Mouse (Mus musculus): Measurements from ENCODE around the gene Id2. TPM values are rescaled to one million over a fixed set of nuclear protein-coding genes. Genes with fewer than 3 reads are reported as not detected.

Id2 gene
- polyA plus RNA-seq, 1 experiment from 2014 or later, result 283 TPM

GRCm38 (mm10) chr12:25103911-25104310 lies 7.0 kb upstream of the Id2 start:
- ATAC-seq (ENCODE audit: insufficient number of reproducible peaks, low FRiP score, low TSS enrichment, low read depth), result no peak
- H3K4me3 ChIP-seq, result no peak overlapping the region
- no peak overlapping the region for H3K27ac ChIP-seq
- no peaks in the 10 kb centered on the region for H3K27me3 ChIP-seq
- H3K36me3 ChIP-seq, result no peaks in the 10 kb centered on the region
- H3K9me3 ChIP-seq, result no peaks in the 10 kb centered on the region
- H3K4me2 ChIP-seq, result no peak overlapping the region
- no peak overlapping the region for H3K9ac ChIP-seq
- 53% methylated on average over 6 of the region's 6 CpGs for WGBS
- H3K4me1 ChIP-seq, result peaks cover 21% of the 10 kb centered on the region

GRCm38 (mm10) chr12:25101389-25101788 lies 4.4 kb upstream of the Id2 start:
- ATAC-seq (ENCODE audit: insufficient number of reproducible peaks, low FRiP score, low TSS enrichment, low read depth), result no peak
- Histone ChIP-seq H3K27me3 (no peaks in the 10 kb centered on the region), H3K4me1 (peaks cover 43% of the 10 kb centered on the region), H3K4me2 (peak overlapping the region; percentile 82), H3K27ac (peak overlapping the region; percentile 97), H3K36me3 (no peaks in the 10 kb centered on the region), H3K4me3 (peak overlapping the region; percentile 78; the same call in 1 of the 2 replicates), H3K9me3 (no peaks in the 10 kb centered on the region), H3K9ac (no peak overlapping the region)
- WGBS, result 17% methylated on average over 5 of the region's 5 CpGs

GRCm38 (mm10) chr12:25100411-25101217 lies 3.7 kb upstream of the Id2 start:
- no peaks in the 10 kb centered on the region for H3K36me3 ChIP-seq
- peak overlapping the region; percentile 97 for H3K27ac ChIP-seq
- peak overlapping the region; percentile 82 for H3K4me2 ChIP-seq
- H3K9me3 ChIP-seq, result no peaks in the 10 kb centered on the region
- peaks cover 44% of the 10 kb centered on the region for H3K4me1 ChIP-seq
- under 1% methylated on average over 59 of the region's 59 CpGs for WGBS
- ATAC-seq (ENCODE audit: insufficient number of reproducible peaks, low FRiP score, low TSS enrichment, low read depth), result no peak
- H3K4me3 ChIP-seq, result peak overlapping the region; percentile 78
- H3K27me3 ChIP-seq, result no peaks in the 10 kb centered on the region
- H3K9ac ChIP-seq, result peak overlapping the region; percentile 38

- no peak for ATAC-seq (ENCODE audit: insufficient number of reproducible peaks, low FRiP score, low TSS enrichment, low read depth)
- Histone ChIP-seq H3K4me1 (peaks cover 44% of the 10 kb centered on the region), H3K9ac (peak overlapping the region; percentile 39), H3K4me2 (peak overlapping the region; percentile 82), H3K27ac (peak overlapping the region; percentile 97), H3K4me3 (peak overlapping the region; percentile 78), H3K27me3 (no peaks in the 10 kb centered on the region), H3K9me3 (no peaks in the 10 kb centered on the region), H3K36me3 (no peaks in the 10 kb centered on the region)
- 1% methylated on average over 38 of the region's 38 CpGs for WGBS
These were observed 2.8 kb upstream of the Id2 start for GRCm38 (mm10) chr12:25099563-25100408.

GRCm38 (mm10) chr12:25099313-25099562 lies 2.3 kb upstream of the Id2 start:
- H3K4me2 ChIP-seq, result peak overlapping the region; percentile 82
- no peaks in the 10 kb centered on the region for H3K36me3 ChIP-seq
- peak overlapping the region; percentile 78 for H3K4me3 ChIP-seq
- H3K4me1 ChIP-seq, result peaks cover 44% of the 10 kb centered on the region
- no peak for ATAC-seq (ENCODE audit: insufficient number of reproducible peaks, low FRiP score, low TSS enrichment, low read depth)
- H3K27ac ChIP-seq, result peak overlapping the region; percentile 97
- H3K9me3 ChIP-seq, result no peaks in the 10 kb centered on the region
- peak overlapping the region; percentile 39 for H3K9ac ChIP-seq
- WGBS, result 0% methylated on average over 9 of the region's 9 CpGs
- no peaks in the 10 kb centered on the region for H3K27me3 ChIP-seq

GRCm38 (mm10) chr12:25098561-25099312 lies 1.8 kb upstream of the Id2 start:
- H3K4me2 ChIP-seq, result peak overlapping the region; percentile 82
- no peaks in the 10 kb centered on the region for H3K36me3 ChIP-seq
- no peaks in the 10 kb centered on the region for H3K9me3 ChIP-seq
- no peaks in the 10 kb centered on the region for H3K27me3 ChIP-seq
- peak overlapping the region; percentile 39 for H3K9ac ChIP-seq
- peak overlapping the region; percentile 78 for H3K4me3 ChIP-seq
- ATAC-seq (ENCODE audit: insufficient number of reproducible peaks, low FRiP score, low TSS enrichment, low read depth), result peak; percentile 78
- peak overlapping the region; percentile 97 for H3K27ac ChIP-seq
- under 1% methylated on average over 59 of the region's 61 CpGs for WGBS
- H3K4me1 ChIP-seq, result peaks cover 41% of the 10 kb centered on the region

GRCm38 (mm10) chr12:25098161-25098550 lies 1.2 kb upstream of the Id2 start:
- Histone ChIP-seq H3K9me3 (no peaks in the 10 kb centered on the region), H3K4me2 (peak overlapping the region; percentile 82), H3K9ac (peak overlapping the region; percentile 33), H3K27ac (peak overlapping the region; percentile 97), H3K27me3 (no peaks in the 10 kb centered on the region), H3K4me3 (peak overlapping the region; percentile 78), H3K4me1 (peaks cover 45% of the 10 kb centered on the region), H3K36me3 (no peaks in the 10 kb centered on the region)
- ATAC-seq (ENCODE audit: insufficient number of reproducible peaks, low FRiP score, low TSS enrichment, low read depth), result 0 out of 2 replicates have a peak, but pooled peaks have one; percentile 8
- whole genome bisulfite sequencing, result 3% methylated on average over 10 of the region's 10 CpGs

GRCm38 (mm10) chr12:25097210-25098160 lies 545 bp upstream of the Id2 start:
- Histone ChIP-seq H3K4me2 (peak overlapping the region; percentile 82), H3K4me1 (peaks cover 51% of the 10 kb centered on the region), H3K4me3 (peak overlapping the region; percentile 78), H3K9ac (peak overlapping the region; percentile 33; the same call in 1 of the 2 replicates), H3K9me3 (no peaks in the 10 kb centered on the region), H3K27ac (peak overlapping the region; percentile 97), H3K27me3 (no peaks in the 10 kb centered on the region), H3K36me3 (no peaks in the 10 kb centered on the region)
- WGBS, result 4% methylated on average over 28 of the region's 28 CpGs
- ATAC-seq (ENCODE audit: insufficient number of reproducible peaks, low FRiP score, low TSS enrichment, low read depth), result no peak

GRCm38 (mm10) chr12:25096640-25097051 lies 294 bp downstream of the Id2 start:
- ATAC-seq (ENCODE audit: insufficient number of reproducible peaks, low FRiP score, low TSS enrichment, low read depth), result no peak
- Histone ChIP-seq H3K36me3 (no peaks in the 10 kb centered on the region), H3K27me3 (no peaks in the 10 kb centered on the region), H3K4me1 (peaks cover 49% of the 10 kb centered on the region), H3K9ac (peak overlapping the region; percentile 60), H3K4me2 (peak overlapping the region; percentile 82), H3K27ac (peak overlapping the region; percentile 97), H3K9me3 (no peaks in the 10 kb centered on the region), H3K4me3 (peak overlapping the region; percentile 78)
- WGBS, result 2% methylated on average over 15 of the region's 15 CpGs

- under 1% methylated on average over 41 of the region's 41 CpGs for WGBS
- ATAC-seq (ENCODE audit: insufficient number of reproducible peaks, low FRiP score, low TSS enrichment, low read depth), result peak; percentile 88
- H3K27me3 ChIP-seq, result no peaks in the 10 kb centered on the region
- peaks cover 44% of the 10 kb centered on the region for H3K4me1 ChIP-seq
- H3K4me2 ChIP-seq, result peak overlapping the region; percentile 82
- H3K36me3 ChIP-seq, result no peaks in the 10 kb centered on the region
- H3K4me3 ChIP-seq, result peak overlapping the region; percentile 78
- peak overlapping the region; percentile 97 for H3K27ac ChIP-seq
- peak overlapping the region; percentile 60 for H3K9ac ChIP-seq
- no peaks in the 10 kb centered on the region for H3K9me3 ChIP-seq
These were observed 833 bp downstream of the Id2 start for GRCm38 (mm10) chr12:25095974-25096639.

Measured in limb, embryonic 15.5 days (tissue).